Mouse (Mus musculus) small intestine, adult 2 months (tissue): ENCODE measurements at regions not wholly inside any gene's neighbourhood (a gene's known extent, or its start where the extent isn't known, plus 50 kb on each side); places are given as distances from the start of the nearest gene placed in this dataset.

Experiments
- CTCF ChIP-seq: fragments of 200-500 bp; IDR thresholded peaks from 2 replicates; pipeline ENCODE4 v1.5.1; 2012; ENCODE audit warnings: low read depth, mild to moderate bottlenecking, control low read depth, inconsistent platforms, low read length, moderate library complexity, mixed read lengths; ENCODE audit not compliant: insufficient replicate concordance, insufficient read length; ENCODE audit errors: extremely low read depth
- POLR2A ChIP-seq: fragments of 200-500 bp; IDR thresholded peaks from 2 replicates; pipeline ENCODE4 v1.6.1; 2012; ENCODE audit warnings: low read depth, mild to moderate bottlenecking, control low read depth, inconsistent platforms, low read length, moderate library complexity

GRCm38 (mm10) chr8:10875170-10875569 is 133.1 kb downstream of the Irs2 start:
- TF ChIP-seq POLR2A (no peak), CTCF (no peak)
